Mouse (Mus musculus): ENCODE data around the gene Col15a1. TPM values are rescaled to one million over a fixed set of nuclear protein-coding genes. Genes with fewer than 3 reads are reported as not detected.

The Col15a1 gene
- polyA plus RNA-seq, 1 experiment from 2014 or later: 3.9 TPM

DNA sequence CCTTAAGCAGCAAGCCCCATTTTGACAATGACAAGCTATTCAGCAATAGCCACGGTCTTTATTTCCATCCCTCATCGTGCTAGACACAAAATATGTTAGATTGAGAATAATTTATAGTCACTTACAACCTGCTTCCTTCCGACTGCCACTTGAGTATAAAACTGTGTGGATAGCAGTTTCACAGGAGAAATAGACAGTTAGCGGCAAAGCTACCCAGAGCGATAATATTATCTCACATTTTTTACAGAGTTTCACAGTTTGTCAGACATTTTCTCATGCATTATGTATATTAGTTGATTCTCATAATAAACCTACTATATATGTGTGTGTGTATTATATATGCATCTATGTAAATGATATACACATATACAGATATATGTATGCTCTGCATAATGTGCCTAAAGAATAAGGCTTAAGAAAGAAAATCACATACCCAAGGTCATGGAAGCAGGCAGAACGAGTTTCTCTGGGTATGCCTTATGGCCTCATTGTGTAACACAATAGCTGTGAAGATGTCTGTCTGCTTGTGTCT, 124.9 kb downstream of the Col15a1 start:
- Histone ChIP-seq H3K36me3 (no peaks in the 10 kb centered on the region), H3K9me3 (replicated peaks) (no peaks in the 10 kb centered on the region), H3K4me3 (replicated peaks) (no peak overlapping the region), H3K4me1 (no peaks in the 10 kb centered on the region), H3K27me3 (replicated peaks) (no peaks in the 10 kb centered on the region), H3K9ac (replicated peaks) (no peak overlapping the region), H3K27ac (replicated peaks) (no peak overlapping the region), H3K4me2 (no peak overlapping the region)
- ATAC-seq (ENCODE audit: low FRiP score): no peak
- WGBS: 70% methylated on average over 6 of the region's 6 CpGs

DNA sequence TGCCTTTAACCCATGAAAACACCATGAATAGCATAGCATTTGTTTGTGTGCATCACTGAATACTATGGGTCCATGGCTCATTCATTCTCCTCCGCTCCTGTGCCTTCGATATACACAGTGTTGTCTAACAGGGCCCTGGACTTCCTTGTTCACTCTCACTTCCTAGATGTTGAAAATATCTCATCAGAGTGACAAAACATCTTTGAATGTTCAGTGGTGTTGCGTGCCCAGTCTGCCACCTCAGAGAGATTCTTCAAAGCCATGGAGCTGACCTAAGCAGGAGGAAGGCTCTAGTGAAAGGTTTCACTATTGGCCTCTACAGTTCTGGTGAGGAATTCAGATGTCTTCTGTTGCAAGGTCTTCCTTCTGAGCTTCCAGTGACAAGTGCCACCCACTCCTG, 125.6 kb downstream of the Col15a1 start:
- Histone ChIP-seq H3K9ac (replicated peaks) (no peak overlapping the region), H3K9me3 (replicated peaks) (no peaks in the 10 kb centered on the region), H3K27ac (replicated peaks) (no peak overlapping the region), H3K4me3 (replicated peaks) (no peak overlapping the region), H3K27me3 (replicated peaks) (no peaks in the 10 kb centered on the region), H3K36me3 (no peaks in the 10 kb centered on the region), H3K4me2 (no peak overlapping the region), H3K4me1 (no peaks in the 10 kb centered on the region)
- 91% methylated on average over 3 of the region's 3 CpGs for WGBS
- ATAC-seq (ENCODE audit: low FRiP score): no peak

DNA sequence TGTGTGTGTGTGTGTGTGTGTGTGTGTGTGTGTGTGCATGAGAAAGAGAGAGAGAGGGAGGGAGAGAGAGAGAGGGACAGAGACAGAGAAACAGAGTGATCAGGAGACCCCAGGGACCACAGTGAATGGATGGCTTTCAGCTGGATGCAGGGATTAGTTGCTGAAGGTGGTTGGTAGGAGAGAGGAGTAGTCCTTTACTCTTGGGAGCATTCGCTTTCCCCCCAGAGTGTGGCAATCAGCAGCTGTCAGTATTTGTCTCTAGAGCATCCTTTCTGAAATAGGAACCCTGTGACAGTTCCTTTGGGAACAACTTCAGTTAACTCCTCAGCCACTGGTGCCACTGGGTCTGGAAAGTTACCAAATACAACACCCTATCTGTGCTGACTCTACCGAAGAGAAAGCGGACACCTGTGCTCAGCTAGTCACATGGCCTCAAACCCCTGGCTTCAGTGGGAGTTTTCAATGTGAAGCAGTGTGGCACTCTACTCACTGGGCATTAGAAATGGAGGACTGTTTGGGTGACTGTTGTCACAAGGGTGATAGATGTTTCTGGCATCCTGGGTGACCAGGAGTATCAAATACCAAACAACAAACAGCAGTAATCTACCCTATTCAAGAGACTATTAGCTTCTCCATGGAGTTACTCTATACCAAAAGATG, 129.1 kb downstream of the Col15a1 start:
- no peaks in the 10 kb centered on the region for H3K27me3 ChIP-seq (replicated peaks)
- H3K36me3 ChIP-seq: no peaks in the 10 kb centered on the region
- no peak overlapping the region for H3K4me3 ChIP-seq (replicated peaks)
- no peak overlapping the region for H3K27ac ChIP-seq (replicated peaks)
- no peaks in the 10 kb centered on the region for H3K9me3 ChIP-seq (replicated peaks)
- no peak for ATAC-seq (ENCODE audit: low FRiP score)
- no peak overlapping the region for H3K9ac ChIP-seq (replicated peaks)
- 76% methylated on average over 3 of the region's 3 CpGs for WGBS
- H3K4me1 ChIP-seq: peaks cover 6% of the 10 kb centered on the region; the same call in 1 of the 2 replicates
- no peak overlapping the region for H3K4me2 ChIP-seq

DNA sequence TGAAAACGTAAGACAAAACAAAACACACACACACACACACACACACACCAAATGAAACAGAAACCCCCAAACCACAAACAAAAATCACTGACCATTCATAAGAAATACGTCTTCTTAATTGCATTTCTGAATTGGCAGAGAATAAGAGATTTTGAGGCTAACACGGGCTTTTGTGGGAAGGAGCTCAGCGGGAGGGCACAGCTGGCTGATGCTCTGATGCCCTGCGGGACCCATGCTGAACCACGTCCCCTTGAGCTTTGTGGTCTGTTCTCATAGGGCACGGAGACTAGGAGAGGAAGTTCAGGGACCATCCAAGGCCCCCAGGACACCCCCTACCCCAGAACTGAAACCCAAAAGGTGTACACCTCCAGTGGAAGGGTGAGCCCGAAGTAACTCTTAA, 134.7 kb downstream of the Col15a1 start:
- Histone ChIP-seq H3K4me2 (no peak overlapping the region), H3K27me3 (replicated peaks) (no peaks in the 10 kb centered on the region), H3K9ac (replicated peaks) (no peak overlapping the region), H3K27ac (replicated peaks) (no peak overlapping the region), H3K4me1 (peaks cover 13% of the 10 kb centered on the region; the same call in 1 of the 2 replicates), H3K4me3 (replicated peaks) (no peak overlapping the region), H3K9me3 (replicated peaks) (no peaks in the 10 kb centered on the region), H3K36me3 (no peaks in the 10 kb centered on the region)
- 27% methylated on average over 8 of the region's 8 CpGs for WGBS
- no peak for ATAC-seq (ENCODE audit: low FRiP score)

DNA sequence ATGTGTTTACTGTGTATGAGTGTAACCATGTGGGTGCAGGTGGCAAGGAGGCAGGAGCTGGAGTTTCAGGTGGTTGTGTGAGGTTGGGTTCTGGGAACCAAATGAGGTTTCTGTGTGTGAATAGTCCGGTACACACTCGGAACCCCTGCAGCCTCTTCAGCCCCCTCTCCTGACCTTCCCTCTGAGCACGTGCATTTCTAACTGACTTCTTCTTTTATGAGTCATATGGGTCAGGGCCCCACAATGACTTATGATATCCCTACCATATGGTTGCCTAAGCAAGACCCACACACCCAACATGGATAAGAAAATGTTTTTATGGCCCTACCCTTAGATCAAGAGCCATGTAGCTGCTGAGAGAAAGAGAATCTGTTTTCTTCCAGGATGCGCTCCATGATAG, 139.1 kb downstream of the Col15a1 start:
- WGBS: 46% methylated on average over 4 of the region's 4 CpGs
- Histone ChIP-seq H3K27me3 (replicated peaks) (no peaks in the 10 kb centered on the region), H3K9me3 (replicated peaks) (no peaks in the 10 kb centered on the region), H3K27ac (replicated peaks) (no peak overlapping the region), H3K4me1 (peaks cover 10% of the 10 kb centered on the region), H3K4me2 (no peak overlapping the region), H3K9ac (replicated peaks) (no peak overlapping the region), H3K36me3 (no peaks in the 10 kb centered on the region), H3K4me3 (replicated peaks) (no peak overlapping the region)
- ATAC-seq (ENCODE audit: low FRiP score): no peak

DNA sequence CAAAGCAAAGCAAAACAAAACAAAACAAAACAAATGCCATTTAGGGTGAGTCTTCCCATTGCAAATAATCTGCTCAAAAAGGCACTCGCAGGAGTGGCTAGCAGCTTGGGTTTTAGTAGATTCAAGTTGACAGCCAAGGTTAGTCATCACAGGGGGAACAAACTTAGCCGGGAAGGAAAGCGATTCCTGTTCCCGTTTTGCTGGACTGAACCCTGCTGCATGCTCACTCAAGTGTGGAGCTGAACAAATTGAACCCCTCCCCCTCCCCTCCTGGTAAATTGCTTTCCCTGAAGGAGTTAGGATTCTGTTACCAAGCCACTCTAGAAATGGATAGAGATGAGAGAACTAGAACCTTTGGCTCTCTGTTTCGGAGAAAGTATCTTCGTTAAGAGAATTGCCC, 141.8 kb downstream of the Col15a1 start:
- no peak overlapping the region for H3K27ac ChIP-seq (replicated peaks)
- H3K4me1 ChIP-seq: peaks cover 17% of the 10 kb centered on the region
- H3K36me3 ChIP-seq: no peaks in the 10 kb centered on the region
- H3K4me2 ChIP-seq: no peak overlapping the region
- H3K9ac ChIP-seq (replicated peaks): no peak overlapping the region
- no peak for ATAC-seq (ENCODE audit: low FRiP score)
- H3K4me3 ChIP-seq (replicated peaks): no peak overlapping the region
- WGBS: 36% methylated on average over 6 of the region's 6 CpGs
- no peaks in the 10 kb centered on the region for H3K9me3 ChIP-seq (replicated peaks)
- no peaks in the 10 kb centered on the region for H3K27me3 ChIP-seq (replicated peaks)

DNA sequence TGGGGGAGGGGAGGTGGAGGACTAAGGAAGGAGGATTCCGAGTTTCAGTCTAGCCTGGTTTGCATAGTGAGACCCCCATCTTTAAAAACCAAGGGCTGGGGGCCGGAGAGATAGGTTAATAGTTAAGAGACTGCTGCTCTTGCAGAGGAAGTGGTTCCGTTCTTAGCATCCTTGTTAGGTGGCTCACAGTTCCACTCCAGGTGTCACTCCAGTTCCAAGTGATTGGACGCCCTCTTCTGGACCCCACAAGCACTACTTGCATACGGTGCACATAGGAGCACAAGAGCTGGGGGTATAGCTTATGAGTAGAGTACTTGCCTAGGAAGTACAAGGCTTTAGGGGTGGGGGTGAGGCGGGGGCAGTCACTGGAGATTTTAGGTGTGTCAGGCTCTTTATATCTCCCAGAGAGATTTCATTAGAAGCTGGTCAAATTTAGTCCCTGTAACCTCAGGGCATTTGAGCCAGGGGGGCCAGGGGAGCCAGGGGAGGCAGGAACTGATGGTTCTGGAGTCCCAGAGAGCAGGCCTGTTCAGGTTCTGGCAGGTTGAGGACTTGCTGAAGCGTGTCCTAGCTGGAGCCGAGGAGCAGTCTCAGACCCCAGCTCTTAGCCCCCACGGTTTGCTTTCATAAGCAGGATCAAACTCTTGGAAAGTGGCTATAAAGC, 143.6 kb downstream of the Col15a1 start:
- H3K9ac ChIP-seq (replicated peaks): no peak overlapping the region
- peak overlapping the region; percentile 93 for H3K4me3 ChIP-seq (replicated peaks)
- H3K4me1 ChIP-seq: peaks cover 26% of the 10 kb centered on the region
- H3K4me2 ChIP-seq: peak overlapping the region; percentile 84
- H3K9me3 ChIP-seq (replicated peaks): no peaks in the 10 kb centered on the region
- no peak for ATAC-seq (ENCODE audit: low FRiP score)
- WGBS: 17% methylated on average over 9 of the region's 9 CpGs
- H3K27ac ChIP-seq (replicated peaks): no peak overlapping the region; the same call in 1 of the 2 replicates
- H3K27me3 ChIP-seq (replicated peaks): no peaks in the 10 kb centered on the region
- H3K36me3 ChIP-seq: no peaks in the 10 kb centered on the region

DNA sequence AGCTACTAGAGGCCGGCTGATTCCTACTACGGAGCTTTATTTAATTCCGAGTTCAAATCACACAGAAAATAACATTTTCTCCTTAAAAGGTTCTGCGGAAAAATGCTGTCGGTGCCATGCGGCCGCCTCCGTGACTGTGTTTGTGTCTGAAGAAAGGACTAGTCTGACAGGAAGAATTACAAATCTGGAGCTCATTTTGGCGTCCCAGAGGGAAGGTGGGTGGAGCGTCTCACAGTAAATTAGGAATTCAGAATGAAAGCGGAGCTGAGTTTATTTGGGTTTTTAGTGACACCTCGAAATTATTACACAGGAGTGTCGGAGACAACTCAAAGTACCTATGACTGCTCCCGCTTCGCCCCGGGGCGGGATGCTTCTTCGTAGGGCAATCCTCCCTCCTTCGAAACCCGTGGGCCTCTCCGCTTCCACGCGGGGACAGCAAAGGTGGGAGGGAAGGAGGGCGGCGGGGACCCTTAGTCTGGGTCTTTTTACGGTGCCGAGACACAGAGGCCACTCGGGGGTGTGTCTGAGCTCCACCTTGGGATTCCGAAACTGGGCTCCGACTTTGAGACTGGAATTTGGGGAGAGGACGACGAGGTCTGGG, 144.2 kb downstream of the Col15a1 start:
- H3K9me3 ChIP-seq (replicated peaks): no peaks in the 10 kb centered on the region
- peak overlapping the region; percentile 93 for H3K4me3 ChIP-seq (replicated peaks)
- H3K27ac ChIP-seq (replicated peaks): peak overlapping the region; percentile 56; the same call in 1 of the 2 replicates
- peak; percentile 15; the same call in 1 of the 2 replicates for ATAC-seq (ENCODE audit: low FRiP score)
- H3K4me2 ChIP-seq: peak overlapping the region; percentile 84
- peaks cover 26% of the 10 kb centered on the region for H3K4me1 ChIP-seq
- H3K9ac ChIP-seq (replicated peaks): peak overlapping the region; percentile 57
- H3K36me3 ChIP-seq: no peaks in the 10 kb centered on the region
- no peaks in the 10 kb centered on the region for H3K27me3 ChIP-seq (replicated peaks)
- under 1% methylated on average over 32 of the region's 32 CpGs for WGBS

DNA sequence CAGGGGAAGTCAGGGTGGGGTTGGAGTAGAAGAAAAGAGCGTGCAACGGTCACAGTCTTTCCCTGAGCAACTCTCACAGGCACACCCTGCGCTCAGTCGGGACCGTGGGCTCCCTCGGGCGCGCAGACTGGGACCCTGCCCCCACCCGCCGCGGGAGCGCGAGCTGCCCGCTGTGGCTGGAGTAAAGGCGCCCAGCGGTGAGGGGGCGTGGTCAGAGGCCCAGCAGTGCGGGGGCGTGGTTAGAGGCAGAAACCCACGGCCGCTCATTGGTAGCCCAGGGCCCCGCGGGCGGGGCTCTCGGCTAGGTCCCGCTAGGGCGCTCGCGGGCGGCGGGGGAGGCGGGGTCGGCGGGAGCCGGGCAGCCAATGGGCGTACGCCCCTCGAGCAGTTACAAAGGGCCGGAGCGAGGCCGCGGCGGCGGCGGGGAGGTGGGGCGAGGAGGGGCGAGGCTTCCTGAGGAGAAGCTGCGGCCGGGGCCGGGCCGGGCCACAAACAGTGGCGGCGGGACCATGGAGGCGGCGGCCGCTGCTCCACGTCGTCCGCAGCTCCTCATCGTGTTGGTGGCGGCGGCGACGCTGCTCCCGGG, 144.9 kb downstream of the Col15a1 start, which contains the start of gene Tgfbr1:
TSS of gene Tgfbr1 (plus strand) at position 420 of the 586 bp plus-strand sequence.
- Histone ChIP-seq H3K4me2 (peak within 1 kb of the TSS; percentile 84), H3K27me3 (replicated peaks) (no peaks in the 10 kb centered on the region), H3K27ac (replicated peaks) (peak within 1 kb of the TSS; percentile 93), H3K4me3 (replicated peaks) (peak within 1 kb of the TSS; percentile 93), H3K4me1 (peaks cover 26% of the 10 kb centered on the region), H3K9ac (replicated peaks) (peak within 1 kb of the TSS; percentile 85), H3K36me3 (no peaks in the 10 kb centered on the region), H3K9me3 (replicated peaks) (no peaks in the 10 kb centered on the region)
- peak; percentile 99 for ATAC-seq (ENCODE audit: low FRiP score)
- under 1% methylated on average over 56 of the region's 65 CpGs for WGBS

DNA sequence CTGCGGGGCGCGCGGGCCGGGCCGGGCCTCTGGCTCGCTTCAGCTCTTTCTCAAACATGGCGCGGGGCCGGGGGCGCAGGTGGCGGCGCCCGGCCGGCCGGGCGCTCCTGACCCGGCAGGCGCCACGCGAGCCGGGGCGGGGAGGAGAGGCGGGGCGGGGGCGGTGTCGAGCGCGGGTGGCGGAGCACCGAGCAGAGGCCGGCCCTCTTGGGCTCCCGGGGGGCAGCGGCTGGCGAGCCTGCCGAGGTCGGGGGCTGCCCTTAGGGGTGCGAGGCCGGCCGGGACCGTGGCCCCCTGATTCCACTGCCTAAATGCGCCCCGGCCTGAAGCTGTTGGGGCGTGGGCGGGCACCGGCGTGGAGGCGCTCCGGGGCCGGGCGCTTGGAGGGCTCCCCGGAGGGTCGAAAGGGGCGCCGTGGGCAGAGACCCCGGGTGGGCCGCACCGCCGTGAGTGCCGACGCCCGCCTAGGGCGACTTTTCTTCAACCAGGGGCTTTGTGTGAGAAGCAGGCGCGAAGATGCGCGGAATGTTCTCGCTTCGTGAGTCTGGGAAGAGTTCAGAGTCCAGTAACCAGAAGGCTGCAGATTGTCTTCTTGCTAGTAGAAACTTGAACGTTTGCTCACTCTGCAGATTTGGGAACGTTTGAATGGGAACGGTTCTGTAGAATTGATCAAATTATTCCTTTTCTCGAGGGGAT, 145.6 kb downstream of the Col15a1 start:
- Histone ChIP-seq H3K9ac (replicated peaks) (peak overlapping the region; percentile 85), H3K9me3 (replicated peaks) (no peaks in the 10 kb centered on the region), H3K4me3 (replicated peaks) (peak overlapping the region; percentile 93), H3K4me1 (peaks cover 26% of the 10 kb centered on the region), H3K36me3 (no peaks in the 10 kb centered on the region), H3K27ac (replicated peaks) (peak overlapping the region; percentile 93), H3K27me3 (replicated peaks) (no peaks in the 10 kb centered on the region), H3K4me2 (peak overlapping the region; percentile 84)
- WGBS: 1% methylated on average over 55 of the region's 73 CpGs
- ATAC-seq (ENCODE audit: low FRiP score): peak; percentile 68

DNA sequence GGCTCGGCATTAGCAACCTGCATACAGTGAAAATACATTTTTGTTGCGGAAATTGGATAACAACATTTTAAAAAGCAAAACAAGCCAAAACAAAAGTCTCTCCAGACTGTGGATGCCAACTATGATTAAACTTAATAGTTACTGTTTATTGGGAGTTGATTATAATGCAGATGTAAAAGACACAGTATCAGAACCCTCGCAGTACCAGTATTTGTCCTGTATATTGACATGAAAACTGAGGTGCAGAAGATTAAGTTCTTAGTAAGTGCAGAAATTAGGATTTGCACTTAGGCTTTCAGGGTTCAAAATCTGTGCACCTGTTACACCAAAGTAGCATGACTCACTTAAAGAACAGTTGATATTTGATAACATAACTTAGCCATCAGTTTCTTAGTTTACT, 146.3 kb downstream of the Col15a1 start:
- no peaks in the 10 kb centered on the region for H3K27me3 ChIP-seq (replicated peaks)
- peak overlapping the region; percentile 93 for H3K4me3 ChIP-seq (replicated peaks)
- peaks cover 26% of the 10 kb centered on the region for H3K4me1 ChIP-seq
- H3K4me2 ChIP-seq: peak overlapping the region; percentile 84
- no peaks in the 10 kb centered on the region for H3K36me3 ChIP-seq
- no peak overlapping the region; the same call in 1 of the 2 replicates for H3K9ac ChIP-seq (replicated peaks)
- WGBS: 33% methylated on average over 3 of the region's 3 CpGs
- no peaks in the 10 kb centered on the region for H3K9me3 ChIP-seq (replicated peaks)
- no peak overlapping the region for H3K27ac ChIP-seq (replicated peaks)
- no peak for ATAC-seq (ENCODE audit: low FRiP score)

Measured in neural tube, embryonic 15.5 days (tissue).